Mouse (Mus musculus) liver, adult 2 months (tissue): ENCODE results near the gene Fam227a.

ENCODE experiments used
- CTCF ChIP-seq: fragments of 200-500 bp; IDR thresholded peaks from 2 replicates; pipeline ENCODE4 v1.5.1; 2011; ENCODE audit warnings: low read depth, low read length, control low read depth
- POLR2A ChIP-seq: fragments of 200-500 bp; IDR thresholded peaks from 2 replicates; pipeline ENCODE4 v1.6.1; 2011; ENCODE audit warnings: low read length, control low read depth; ENCODE audit not compliant: insufficient read depth; ENCODE audit errors: extremely low read depth

- TF ChIP-seq POLR2A (no peak), CTCF (no peak)
Measured at GRCm38 (mm10) chr15:79645483-79645882, 13.3 kb downstream of the Fam227a start.
